Mouse (Mus musculus): ENCODE results near the gene Cks1b.

DNA sequence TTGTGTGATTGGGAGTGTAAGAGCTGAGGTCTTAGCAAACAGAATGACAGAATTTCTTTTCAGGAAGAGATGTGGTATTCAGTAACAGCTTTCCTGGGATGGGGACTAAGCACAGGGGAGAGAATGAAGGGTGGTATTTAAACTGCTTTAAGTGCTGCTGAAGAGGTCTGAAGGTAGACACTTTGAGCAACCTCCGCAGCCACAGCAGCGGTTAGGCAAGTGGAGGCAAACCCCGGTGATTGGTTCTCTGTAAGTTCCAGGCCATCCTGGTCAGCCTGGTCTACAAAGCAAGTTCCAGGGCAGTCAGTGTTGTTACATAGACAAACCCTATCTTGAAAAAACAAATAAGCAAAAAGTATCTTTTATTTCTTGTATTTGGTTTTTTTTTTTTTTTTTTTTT lies 1.8 kb upstream of the Cks1b start:
- no peak for TF ChIP-seq TAL1 (IDR thresholded peaks at IDR 0.05; ENCODE audit: low read length)
- TF ChIP-seq GATA1 (IDR thresholded peaks at IDR 0.05; ENCODE audit: low read length): no peak

All from erythroblast, embryonic 14.5 days (primary cell).